Mouse (Mus musculus) macrophage (primary cell): ENCODE results near the gene Slc35e2. TPM values are rescaled to one million over a fixed set of nuclear protein-coding genes. Genes with fewer than 3 reads are reported as not detected.
"Not testable (repeated sequence)": the region's sequence is repeated elsewhere in the genome, so short reads cannot be mapped to it uniquely, and the experiment has no call there.

ENCODE experiments used
- H3K27ac ChIP-seq: fragments of 350-480 bp; formaldehyde crosslinking; 2 replicates; pipeline ENCODE4 v1.9.0; 2021
- H3K36me3 ChIP-seq: fragments of 350-480 bp; formaldehyde crosslinking; 2 replicates; pipeline ENCODE4 v1.9.0; 2021; ENCODE audit errors: inconsistent target
- H3K4me3 ChIP-seq: fragments of 350-480 bp; formaldehyde crosslinking; 2 replicates; pipeline ENCODE4 v1.9.0; 2021; ENCODE audit errors: inconsistent target
- H3K79me2 ChIP-seq: fragments of 350-480 bp; formaldehyde crosslinking; 2 replicates; pipeline ENCODE4 v1.9.0; 2021; ENCODE audit errors: inconsistent target
- WGBS: methylation state at CpG from one replicate; pipeline ENCODE4 v1.1.7; 2026; ENCODE audit warnings: inconsistent platforms; ENCODE audit not compliant: missing documents; 5-methylcytosine and 5-hydroxymethylcytosine counted together
- polyA plus RNA-seq: library from polyadenylated mRNA; stranded (reverse); fragments of 250-400 nt; gene quantifications from 3 replicates; pipeline ENCODE4 v1.2.4, GENCODE M21; 2018; ENCODE audit warnings: inconsistent platforms

Gene Slc35e2
- polyA plus RNA-seq, 1 experiment from 2014 or later: 4.9 TPM

DNA sequence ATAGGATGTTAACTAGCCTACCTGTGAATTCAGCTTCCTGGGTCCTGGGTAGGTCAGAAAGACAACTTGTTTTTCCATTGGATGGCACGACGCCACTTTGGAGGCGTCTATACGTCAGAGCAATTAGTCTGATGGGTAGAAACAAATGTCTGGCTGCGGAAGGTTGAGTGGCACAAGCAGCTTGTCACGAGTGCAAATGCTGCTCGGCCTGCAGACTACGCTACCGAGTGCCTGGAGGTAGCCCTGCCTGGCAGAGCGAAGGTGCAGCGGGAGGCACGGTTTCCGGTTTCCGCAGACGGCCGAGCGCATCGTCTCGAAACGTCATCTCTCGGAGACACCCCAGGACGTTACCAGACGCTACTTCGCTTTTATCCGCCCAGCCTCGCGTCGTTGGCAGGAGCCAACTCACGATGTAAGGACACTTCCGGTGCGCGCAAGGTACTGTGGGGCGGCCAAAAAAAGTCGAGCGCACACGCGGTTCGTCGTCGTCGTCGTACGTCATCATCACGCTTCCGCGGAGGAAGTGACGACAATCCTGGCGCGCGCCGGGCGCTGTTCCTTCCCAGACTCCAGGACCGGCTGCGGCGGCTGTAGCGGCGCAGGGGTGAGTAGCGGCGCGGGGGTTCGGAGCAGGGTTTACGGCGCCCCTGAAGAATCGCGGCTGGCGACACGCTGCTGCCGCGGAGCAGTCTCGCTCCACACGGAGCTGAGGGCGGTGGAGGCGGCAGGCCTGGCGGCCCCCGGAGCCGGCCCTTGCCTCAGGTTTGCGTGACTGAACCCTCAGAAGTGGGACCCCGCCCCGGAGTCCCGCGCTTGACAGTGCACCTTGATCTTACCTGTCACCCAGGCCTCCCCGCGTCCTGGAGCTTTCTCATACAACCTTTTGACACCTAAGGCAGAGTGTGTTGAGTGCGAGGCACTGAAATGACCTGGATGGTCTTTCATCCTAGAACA is 23.4 kb downstream of the Slc35e2 start, which contains the start of gene Cdk11b:
Cdk11b (plus strand) TSS at position 517 of the 954 bp plus-strand sequence.
- Histone ChIP-seq H3K27ac (peak within 1 kb of the TSS; percentile 71), H3K79me2 (peaks cover 57% of the 10 kb centered on the region), H3K36me3 (peaks cover 31% of the 10 kb centered on the region), H3K4me3 (peak within 1 kb of the TSS; percentile 89)
- WGBS: under 1% methylated on average over 81 of the region's 84 CpGs

- H3K79me2 ChIP-seq: peaks cover 32% of the 10 kb centered on the region
- WGBS: 58% methylated on average over 6 of the region's 6 CpGs
- no peak overlapping the region for H3K27ac ChIP-seq
- no peak overlapping the region for H3K4me3 ChIP-seq
- peaks cover 70% of the 10 kb centered on the region for H3K36me3 ChIP-seq
These were observed 29.1 kb downstream of the Slc35e2 start for GRCm38 (mm10) chr4:155630267-155630666.

DNA sequence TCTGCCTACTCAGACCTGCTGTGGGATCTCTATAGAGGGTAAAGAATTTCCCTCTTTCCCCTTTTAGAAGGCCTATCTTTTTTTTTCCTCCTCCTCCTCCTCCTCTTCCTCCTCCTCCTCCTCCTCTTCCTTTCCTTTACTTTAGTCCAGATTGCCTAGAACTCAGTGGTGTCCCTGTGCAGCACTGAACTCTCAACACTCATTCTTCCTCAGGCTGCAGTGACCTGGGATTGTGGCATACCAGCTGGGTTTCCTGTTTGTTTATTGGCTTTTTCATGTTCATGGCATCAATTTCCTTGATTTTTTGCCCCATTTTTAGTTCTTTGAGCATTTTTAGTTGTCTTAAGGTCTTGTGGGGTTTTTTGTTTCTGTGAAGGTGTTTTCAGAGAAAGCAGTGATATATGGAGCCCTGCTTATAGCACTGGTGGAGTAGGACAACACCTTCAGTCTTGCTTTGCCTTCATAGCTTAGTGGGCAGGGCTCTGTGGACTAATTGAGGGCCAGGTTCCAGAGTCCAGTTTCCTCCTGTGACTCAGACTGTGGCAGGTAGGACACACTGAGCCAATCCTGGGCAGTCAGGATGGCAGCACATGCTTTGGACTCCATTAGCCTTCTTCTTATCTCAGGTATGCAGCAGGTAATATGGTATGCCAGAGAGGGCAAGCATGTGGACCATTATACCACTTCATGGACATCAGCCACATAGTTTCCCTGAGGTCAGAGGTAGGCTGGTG is 34.7 kb downstream of the Slc35e2 start:
- Histone ChIP-seq H3K4me3 (no peak overlapping the region), H3K79me2 (peaks cover 5% of the 10 kb centered on the region; the same call in 1 of the 2 replicates), H3K27ac (no peak overlapping the region), H3K36me3 (peaks cover 75% of the 10 kb centered on the region)

DNA sequence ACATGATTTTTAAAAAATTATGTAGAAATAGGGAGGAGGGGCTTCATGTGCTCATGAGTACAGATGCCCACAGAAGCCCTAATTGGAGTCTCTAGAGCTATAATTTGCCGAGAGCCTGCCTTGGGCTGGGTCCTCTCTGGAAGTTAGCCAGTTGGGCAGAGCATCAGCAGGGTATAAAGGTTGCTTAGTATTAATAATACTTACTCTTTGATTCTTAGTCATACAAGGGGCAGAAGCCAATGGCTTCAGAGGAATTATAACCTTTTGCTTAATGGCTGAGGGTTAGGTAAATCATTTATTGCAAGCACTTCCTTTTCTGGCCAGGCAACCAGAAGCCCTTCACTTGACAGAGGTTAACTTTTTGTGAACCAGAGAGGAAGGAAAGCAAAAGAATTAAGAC is 42.3 kb downstream of the Slc35e2 start:
- H3K27ac ChIP-seq: no peak overlapping the region
- H3K79me2 ChIP-seq: no peaks in the 10 kb centered on the region
- WGBS: 100% methylated on average over 1 of the region's 1 CpGs
- no peak overlapping the region for H3K4me3 ChIP-seq
- peaks cover 66% of the 10 kb centered on the region for H3K36me3 ChIP-seq

- WGBS: 100% methylated on average over 1 of the region's 2 CpGs
- not testable (repeated sequence) for H3K4me3 ChIP-seq, H3K79me2 ChIP-seq, H3K27ac ChIP-seq
- peaks cover 70% of the 10 kb centered on the region for H3K36me3 ChIP-seq
These were observed 44.1 kb downstream of the Slc35e2 start, which contains the start of gene Gm10563 for GRCm38 (mm10) chr4:155645308-155645707. Gm10563 (minus strand) TSS chr4:155645408.

- peaks cover 70% of the 10 kb centered on the region for H3K36me3 ChIP-seq
- H3K27ac ChIP-seq: no peak overlapping the region
- 96% methylated on average over 5 of the region's 5 CpGs for WGBS
- H3K4me3 ChIP-seq: no peak overlapping the region
- H3K79me2 ChIP-seq: no peaks in the 10 kb centered on the region
These were observed 44.5 kb downstream of the Slc35e2 start for GRCm38 (mm10) chr4:155645721-155646120.

DNA sequence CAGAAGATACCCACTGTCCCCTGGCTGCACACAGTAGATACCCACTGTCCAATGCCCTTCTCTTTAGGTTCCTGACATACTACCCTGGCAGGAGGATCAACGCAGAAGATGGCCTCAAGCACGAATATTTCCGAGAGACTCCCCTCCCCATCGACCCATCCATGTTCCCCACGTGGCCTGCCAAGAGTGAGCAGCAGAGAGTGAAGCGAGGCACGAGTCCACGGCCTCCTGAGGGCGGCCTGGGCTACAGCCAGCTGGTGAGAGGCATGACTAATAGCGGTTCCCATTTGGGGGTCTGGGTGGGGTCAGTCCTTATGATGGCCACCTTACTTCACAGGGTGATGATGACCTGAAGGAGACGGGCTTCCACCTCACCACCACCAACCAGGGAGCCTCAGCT is 48.1 kb downstream of the Slc35e2 start:
- H3K4me3 ChIP-seq: no peak overlapping the region
- 96% methylated on average over 11 of the region's 11 CpGs for WGBS
- peaks cover 39% of the 10 kb centered on the region for H3K36me3 ChIP-seq
- H3K27ac ChIP-seq: no peak overlapping the region
- no peaks in the 10 kb centered on the region for H3K79me2 ChIP-seq

- H3K36me3 ChIP-seq: peaks cover 47% of the 10 kb centered on the region
- no peak overlapping the region for H3K27ac ChIP-seq
- H3K79me2 ChIP-seq: no peaks in the 10 kb centered on the region
- 79% methylated on average over 15 of the region's 15 CpGs for WGBS
- H3K4me3 ChIP-seq: no peak overlapping the region
These were observed 50.5 kb downstream of the Slc35e2 start for GRCm38 (mm10) chr4:155651553-155652269.

- no peak overlapping the region for H3K4me3 ChIP-seq
- H3K27ac ChIP-seq: no peak overlapping the region
- WGBS: 52% methylated on average over 35 of the region's 36 CpGs
These were observed 51.3 kb downstream of the Slc35e2 start for GRCm38 (mm10) chr4:155652283-155653085.

GRCm38 (mm10) chr4:155653086-155653450 is 51.9 kb downstream of the Slc35e2 start, which contains the start of gene Mmp23:
Mmp23 (minus strand) TSS chr4:155653384.
- Histone ChIP-seq H3K36me3 (peaks cover 38% of the 10 kb centered on the region), H3K79me2 (no peaks in the 10 kb centered on the region), H3K27ac (no peak within 1 kb of the TSS), H3K4me3 (no peak within 1 kb of the TSS)
- 10% methylated on average over 33 of the region's 33 CpGs for WGBS

More at GRCm38 (mm10) chr4:155652283-155653085, 51.3 kb downstream of the Slc35e2 start:
- Histone ChIP-seq H3K36me3 (peaks cover 44% of the 10 kb centered on the region), H3K79me2 (no peaks in the 10 kb centered on the region)

GRCm38 (mm10) chr4:155653451-155654182 is 52.4 kb downstream of the Slc35e2 start:
- H3K27ac ChIP-seq: no peak overlapping the region
- 5% methylated on average over 30 of the region's 31 CpGs for WGBS
- H3K79me2 ChIP-seq: no peaks in the 10 kb centered on the region
- peaks cover 33% of the 10 kb centered on the region for H3K36me3 ChIP-seq
- H3K4me3 ChIP-seq: no peak overlapping the region

DNA sequence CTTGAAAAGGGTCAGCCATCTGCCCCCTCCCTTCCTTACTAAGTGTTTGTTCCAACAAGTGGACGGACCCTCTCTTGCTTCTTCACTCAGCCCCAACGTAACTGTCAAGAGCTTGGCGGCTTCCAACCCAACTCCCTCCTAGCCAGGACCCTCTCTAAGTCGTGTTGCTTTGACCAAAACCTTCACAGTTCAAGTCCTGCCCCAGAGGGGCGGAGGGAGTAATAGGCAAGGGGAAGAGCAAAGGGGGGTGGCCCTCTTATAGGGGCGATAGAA is 52.9 kb downstream of the Slc35e2 start:
- 8% methylated on average over 6 of the region's 6 CpGs for WGBS
- H3K36me3 ChIP-seq: peaks cover 28% of the 10 kb centered on the region

More for the DNA sequence above, 52.9 kb downstream of the Slc35e2 start:
- Histone ChIP-seq H3K4me3 (no peak overlapping the region), H3K79me2 (no peaks in the 10 kb centered on the region), H3K27ac (no peak overlapping the region)
